Mouse (Mus musculus): ENCODE measurements around the gene Copg1.
"Not testable (repeated sequence)": the region's sequence is repeated elsewhere in the genome, so short reads cannot be mapped to it uniquely, and the experiment has no call there.

Gene Copg1

GRCm38 (mm10) chr6:87876068-87876643, 11.5 kb upstream of the Copg1 start:
- DNase-seq: no peak

DNA sequence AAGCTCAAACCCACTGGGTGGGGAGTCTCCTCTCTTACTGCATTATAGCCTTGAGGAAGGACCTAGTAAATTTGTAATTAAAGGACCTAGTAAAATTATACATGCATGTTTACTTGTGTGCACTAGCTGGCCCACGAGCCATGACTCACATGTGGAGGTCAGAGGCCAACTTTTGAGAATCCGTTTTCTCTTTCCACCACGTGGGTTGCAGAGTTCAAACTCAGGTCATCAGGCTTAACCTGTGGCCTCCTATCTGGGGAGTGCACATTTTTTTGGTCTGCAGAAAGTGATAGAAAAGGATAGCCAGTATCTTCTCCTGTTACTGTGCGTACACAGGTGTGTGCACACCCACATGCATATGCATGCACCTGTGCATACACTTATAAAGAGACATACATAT, 8.6 kb upstream of the Copg1 start:
- DNase-seq: no peak

GRCm38 (mm10) chr6:87879628-87880027, 8.0 kb upstream of the Copg1 start:
- no peak for DNase-seq

- no peak for DNase-seq
These were observed 5.4 kb upstream of the Copg1 start for GRCm38 (mm10) chr6:87882221-87882620.

- no peak for DNase-seq
These were observed 4.8 kb upstream of the Copg1 start for GRCm38 (mm10) chr6:87882816-87883215.

DNA sequence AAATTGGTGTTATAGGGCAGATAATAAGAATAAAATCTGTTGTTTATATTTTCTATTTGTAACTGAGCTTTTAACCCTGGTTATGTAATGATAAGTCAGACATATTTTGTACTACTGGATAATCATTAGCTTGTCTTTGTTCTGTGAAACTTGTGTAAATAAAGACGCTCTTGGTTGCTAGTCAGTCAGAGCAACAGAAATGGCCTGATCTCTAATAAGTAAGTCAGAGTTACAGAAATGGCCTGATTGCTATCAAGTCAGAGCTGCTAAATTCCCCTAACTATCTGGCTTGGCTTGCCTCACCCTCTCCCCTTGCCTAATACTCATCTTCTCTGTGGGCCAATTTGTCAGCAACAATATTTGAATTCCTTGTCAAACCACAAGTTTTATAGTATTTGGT, 893 bp upstream of the Copg1 start:
- no peak for DNase-seq

GRCm38 (mm10) chr6:87893931-87894330, 6.3 kb downstream of the Copg1 start:
- DNase-seq: peak; percentile 70

DNA sequence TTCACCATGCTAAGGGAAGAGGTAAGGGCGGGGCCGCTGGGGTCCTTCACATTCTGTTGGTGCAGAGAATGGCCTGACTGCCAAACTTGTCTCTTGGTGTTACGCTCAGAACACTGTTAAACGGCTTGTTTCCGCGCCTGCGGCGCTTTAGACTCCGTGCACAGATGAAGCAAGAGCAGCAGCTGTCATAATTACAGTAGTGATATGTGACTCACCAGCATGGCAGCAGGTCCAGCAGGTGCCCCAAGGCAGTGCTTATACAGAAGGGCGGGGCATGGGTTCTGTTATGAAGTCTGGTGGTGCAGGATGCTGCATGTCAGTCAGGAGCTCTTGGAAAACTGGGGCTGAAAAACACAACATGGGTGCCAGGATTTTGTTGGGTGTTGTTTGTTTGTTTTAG, 10.4 kb downstream of the Copg1 start:
- no peak for DNase-seq

DNA sequence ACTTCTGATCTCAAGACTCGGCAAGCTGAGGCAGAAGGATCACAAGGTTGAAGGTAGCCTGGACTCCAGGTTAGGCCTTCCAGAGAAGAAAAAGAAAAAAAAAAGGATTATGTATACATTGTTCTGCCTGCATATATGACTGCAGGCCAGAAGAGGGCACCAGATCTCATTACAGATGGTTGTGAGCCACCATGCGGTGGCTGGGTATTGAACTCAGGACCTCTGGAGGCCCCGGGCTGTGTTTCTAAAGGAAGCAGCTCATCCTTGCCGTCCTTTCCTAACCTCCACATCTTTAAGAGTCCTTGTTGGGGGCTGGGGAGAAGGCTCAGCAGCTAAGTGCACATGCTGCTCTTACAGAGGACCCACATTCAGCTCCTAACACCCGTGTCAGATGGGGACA, 19.0 kb downstream of the Copg1 start:
- DNase-seq: no peak

- DNase-seq: no peak
These were observed 21.6 kb downstream of the Copg1 start for GRCm38 (mm10) chr6:87909181-87909580.

GRCm38 (mm10) chr6:87911559-87911958, 23.9 kb downstream of the Copg1 start:
- no peak for DNase-seq

- DNase-seq: peak; percentile 67
These were observed 26.2 kb downstream of the Copg1 start, which contains the start of gene Hmces for GRCm38 (mm10) chr6:87913661-87914325. Gene Hmces, plus strand, starts transcription at chr6:87913935.

- peak; percentile 57 for DNase-seq
These were observed 26.9 kb downstream of the Copg1 start for GRCm38 (mm10) chr6:87914326-87915102.

DNA sequence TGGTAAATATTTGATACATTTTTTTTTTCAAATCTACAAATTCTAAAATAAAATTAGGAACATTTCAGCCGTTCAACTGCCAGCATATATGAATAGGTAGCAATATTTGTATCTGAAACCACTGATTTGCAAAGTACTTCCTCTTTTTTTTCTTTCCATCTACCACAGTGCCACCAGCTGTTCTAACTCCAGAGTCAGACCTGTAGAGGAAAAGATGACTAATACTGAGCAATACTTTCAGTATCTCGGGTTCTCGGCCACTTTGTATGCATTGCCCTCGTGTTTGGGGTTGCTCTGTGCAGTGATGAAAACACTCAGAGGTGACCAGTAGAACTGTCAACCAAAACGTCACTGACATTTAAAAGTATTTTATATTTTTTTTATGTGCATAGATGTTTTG, 28.3 kb downstream of the Copg1 start:
- no peak for DNase-seq

DNA sequence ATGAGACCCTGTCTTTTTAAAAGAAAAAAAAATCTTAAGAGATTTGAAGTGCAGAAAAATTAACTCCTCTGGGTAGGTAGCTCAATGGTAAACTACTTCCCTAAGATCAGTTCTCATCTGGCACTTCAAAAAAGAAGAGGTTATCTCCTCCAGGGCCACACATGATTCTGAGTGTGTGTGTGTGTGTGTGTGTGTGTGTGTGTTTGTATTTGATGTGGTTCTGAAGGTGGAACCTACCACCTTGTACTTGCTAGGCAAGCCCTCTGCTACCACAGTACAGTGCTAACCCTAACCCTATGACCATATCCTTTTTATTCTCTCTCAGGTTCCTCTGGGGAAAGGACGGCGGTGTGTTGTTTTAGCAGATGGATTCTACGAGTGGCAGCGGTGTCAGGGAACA, 33.6 kb downstream of the Copg1 start:
- DNase-seq: no peak

- DNase-seq: no peak
These were observed 36.0 kb downstream of the Copg1 start for GRCm38 (mm10) chr6:87923624-87924023.

DNA sequence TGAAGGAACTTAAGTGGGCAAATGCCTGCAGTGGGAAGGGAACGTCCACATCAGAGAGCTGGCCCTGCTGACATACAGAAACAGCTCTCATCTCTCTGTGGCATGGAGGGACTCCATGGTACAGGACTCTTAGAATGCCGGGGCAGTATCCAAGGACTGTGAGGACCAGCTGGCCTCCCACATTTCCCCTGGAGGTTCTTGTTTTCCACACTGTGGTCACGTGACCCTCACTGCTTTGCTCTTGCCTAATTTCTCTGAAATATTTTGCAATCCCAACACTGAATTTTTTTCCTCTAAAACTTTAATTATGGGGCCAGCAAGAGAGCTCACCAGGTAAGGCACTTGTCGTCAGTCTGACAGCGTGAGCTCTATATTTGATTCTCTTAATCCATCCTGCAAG, 47.4 kb downstream of the Copg1 start:
- DNase-seq: no peak

GRCm38 (mm10) chr6:87937178-87937788, 49.7 kb downstream of the Copg1 start:
- no peak for DNase-seq

- DNase-seq: no peak
These were observed 51.3 kb downstream of the Copg1 start for GRCm38 (mm10) chr6:87938941-87939340.

- no peak for DNase-seq
These were observed 54.6 kb downstream of the Copg1 start for GRCm38 (mm10) chr6:87942179-87942578.

DNA sequence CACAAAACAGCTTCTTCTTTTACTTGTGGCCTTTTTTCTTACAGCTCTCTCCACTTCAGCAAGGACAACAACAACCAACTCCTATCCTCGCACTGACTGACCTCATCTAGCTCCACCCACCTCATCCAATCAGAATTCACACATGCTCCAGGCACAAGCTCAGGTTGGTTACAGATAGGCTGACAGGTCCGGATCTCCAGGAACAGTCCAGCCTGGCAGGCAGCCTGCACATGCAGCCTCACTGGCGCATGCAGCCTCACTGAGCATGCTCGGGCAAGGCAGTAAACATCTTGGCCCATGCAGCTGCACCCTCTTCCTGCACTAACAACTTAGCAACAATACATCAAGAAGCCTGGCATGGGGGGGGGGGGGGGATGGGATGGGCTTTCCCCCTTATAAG, 74.8 kb downstream of the Copg1 start:
- not testable (repeated sequence) for DNase-seq
